Mouse (Mus musculus): Measurements from ENCODE around the gene Vil1. TPM values are rescaled to one million over a fixed set of nuclear protein-coding genes. Genes with fewer than 3 reads are reported as not detected.

Vil1 gene
- total RNA-seq, 2 experiments from 2014 or later = not detected

- ATAC-seq (replicated peaks; ENCODE audit: poor library complexity, severe bottlenecking) = peak; percentile 58
Observed at GRCm38 (mm10) chr1:74386714-74387385, 22.3 kb upstream of the Vil1 start.

DNA sequence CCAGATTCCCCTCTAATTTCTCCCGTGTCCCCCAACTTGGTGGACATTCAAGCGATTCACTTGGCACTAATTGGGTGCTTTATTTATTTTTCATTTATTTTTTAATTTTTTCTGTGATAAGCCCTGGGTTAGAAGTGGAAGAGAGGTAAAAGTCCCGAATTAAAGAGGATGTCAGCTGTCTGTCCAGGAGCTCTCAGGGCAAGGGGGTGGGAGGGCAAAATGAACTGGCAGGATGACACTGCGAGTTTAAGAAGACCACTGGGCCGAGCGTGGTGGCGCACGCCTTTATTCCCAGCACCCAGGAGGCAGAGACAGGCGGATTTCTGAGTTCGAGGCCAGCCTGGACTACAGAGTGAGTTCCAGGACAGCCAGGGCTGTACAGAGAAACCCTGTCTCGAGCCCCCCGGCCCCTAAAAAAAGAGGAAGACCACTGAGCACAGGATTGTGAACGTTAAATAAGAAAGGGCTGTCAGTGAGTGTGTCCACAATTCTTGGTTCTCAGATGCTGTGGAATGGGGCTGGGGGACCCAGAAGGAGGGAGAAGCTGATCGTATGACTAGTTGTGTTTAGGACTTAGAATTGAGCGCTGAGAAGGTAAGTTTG lies 21.7 kb upstream of the Vil1 start:
- no peak for ATAC-seq (replicated peaks; ENCODE audit: poor library complexity, severe bottlenecking)

GRCm38 (mm10) chr1:74388398-74388920 lies 20.7 kb upstream of the Vil1 start:
- ATAC-seq (replicated peaks; ENCODE audit: poor library complexity, severe bottlenecking) = no peak

DNA sequence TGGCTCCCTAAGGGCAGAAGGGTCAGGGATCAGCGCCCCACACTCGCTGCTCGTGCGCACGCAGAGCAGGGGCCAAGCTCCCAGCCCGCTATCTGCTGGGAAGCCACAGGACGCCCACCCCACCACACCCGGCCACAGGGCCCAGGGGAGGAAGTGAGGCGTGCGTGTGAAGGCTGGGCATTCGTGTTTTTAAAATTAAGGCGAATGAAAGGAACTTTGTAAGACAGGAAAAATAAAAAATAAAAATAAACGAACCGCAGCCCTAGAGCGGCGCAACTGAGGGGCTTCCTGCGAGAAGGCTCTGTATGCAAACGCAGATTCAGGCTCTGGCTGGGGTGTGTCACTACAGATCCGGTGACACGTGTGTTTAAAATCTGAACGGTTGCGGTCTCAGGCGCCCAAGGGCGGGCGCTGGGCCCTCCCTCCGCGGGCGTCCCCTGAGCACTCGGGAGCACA lies 19.3 kb upstream of the Vil1 start:
- peak; percentile 31 for ATAC-seq (replicated peaks; ENCODE audit: poor library complexity, severe bottlenecking)

GRCm38 (mm10) chr1:74390287-74390906 lies 18.8 kb upstream of the Vil1 start:
- no peak for ATAC-seq (replicated peaks; ENCODE audit: poor library complexity, severe bottlenecking)

GRCm38 (mm10) chr1:74390924-74391748 lies 18.0 kb upstream of the Vil1 start, which contains the start of gene Ctdsp1:
Gene Ctdsp1 (plus strand): TSS chr1:74391509.
- peak; percentile 56 for ATAC-seq (replicated peaks; ENCODE audit: poor library complexity, severe bottlenecking)

GRCm38 (mm10) chr1:74391844-74392441 lies 17.2 kb upstream of the Vil1 start:
- peak; percentile 33 for ATAC-seq (replicated peaks; ENCODE audit: poor library complexity, severe bottlenecking)

- ATAC-seq (replicated peaks; ENCODE audit: poor library complexity, severe bottlenecking) = no peak
Observed at GRCm38 (mm10) chr1:74392446-74392994, 16.7 kb upstream of the Vil1 start.

GRCm38 (mm10) chr1:74393010-74393409 lies 16.2 kb upstream of the Vil1 start:
- no peak for ATAC-seq (replicated peaks; ENCODE audit: poor library complexity, severe bottlenecking)

GRCm38 (mm10) chr1:74393697-74394096 lies 15.5 kb upstream of the Vil1 start:
- ATAC-seq (replicated peaks; ENCODE audit: poor library complexity, severe bottlenecking) = no peak

DNA sequence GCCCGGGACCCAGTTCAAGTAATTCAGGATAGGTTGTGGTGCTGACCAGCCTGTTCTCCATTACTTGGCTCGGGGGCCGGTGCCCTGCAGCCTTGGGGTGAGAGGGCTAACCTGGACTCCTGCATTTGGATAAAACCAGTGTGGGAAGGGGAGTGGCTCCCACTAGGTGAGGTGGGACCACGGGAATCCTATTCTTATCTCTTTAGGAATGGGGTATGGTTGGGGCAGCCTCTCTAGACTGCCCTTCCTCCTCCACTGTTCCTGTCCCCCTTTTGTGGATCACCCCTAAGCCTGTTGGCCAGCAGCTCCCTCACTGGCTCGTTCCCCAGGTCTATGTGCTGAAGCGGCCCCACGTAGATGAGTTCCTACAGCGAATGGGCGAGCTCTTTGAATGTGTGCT lies 14.9 kb upstream of the Vil1 start:
- ATAC-seq (replicated peaks; ENCODE audit: poor library complexity, severe bottlenecking) = no peak

DNA sequence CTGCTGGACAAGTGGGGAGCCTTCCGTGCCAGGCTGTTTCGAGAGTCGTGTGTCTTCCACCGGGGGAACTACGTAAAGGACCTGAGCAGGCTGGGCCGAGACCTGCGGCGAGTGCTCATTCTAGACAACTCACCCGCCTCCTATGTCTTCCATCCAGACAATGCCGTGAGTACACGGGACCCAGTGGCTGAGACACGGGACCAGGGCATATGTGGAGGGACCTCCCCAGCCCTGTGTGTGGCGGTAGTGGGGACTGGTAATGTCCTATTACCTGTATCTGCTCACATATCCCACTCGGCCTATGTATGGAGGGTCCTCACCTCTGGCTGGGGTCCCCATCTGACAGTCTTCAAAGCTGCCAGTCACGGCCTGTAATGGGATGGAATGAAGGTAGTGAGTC lies 14.3 kb upstream of the Vil1 start:
- ATAC-seq (replicated peaks; ENCODE audit: poor library complexity, severe bottlenecking) = no peak

- no peak for ATAC-seq (replicated peaks; ENCODE audit: poor library complexity, severe bottlenecking)
Observed at GRCm38 (mm10) chr1:74395290-74395689, 13.9 kb upstream of the Vil1 start.

DNA sequence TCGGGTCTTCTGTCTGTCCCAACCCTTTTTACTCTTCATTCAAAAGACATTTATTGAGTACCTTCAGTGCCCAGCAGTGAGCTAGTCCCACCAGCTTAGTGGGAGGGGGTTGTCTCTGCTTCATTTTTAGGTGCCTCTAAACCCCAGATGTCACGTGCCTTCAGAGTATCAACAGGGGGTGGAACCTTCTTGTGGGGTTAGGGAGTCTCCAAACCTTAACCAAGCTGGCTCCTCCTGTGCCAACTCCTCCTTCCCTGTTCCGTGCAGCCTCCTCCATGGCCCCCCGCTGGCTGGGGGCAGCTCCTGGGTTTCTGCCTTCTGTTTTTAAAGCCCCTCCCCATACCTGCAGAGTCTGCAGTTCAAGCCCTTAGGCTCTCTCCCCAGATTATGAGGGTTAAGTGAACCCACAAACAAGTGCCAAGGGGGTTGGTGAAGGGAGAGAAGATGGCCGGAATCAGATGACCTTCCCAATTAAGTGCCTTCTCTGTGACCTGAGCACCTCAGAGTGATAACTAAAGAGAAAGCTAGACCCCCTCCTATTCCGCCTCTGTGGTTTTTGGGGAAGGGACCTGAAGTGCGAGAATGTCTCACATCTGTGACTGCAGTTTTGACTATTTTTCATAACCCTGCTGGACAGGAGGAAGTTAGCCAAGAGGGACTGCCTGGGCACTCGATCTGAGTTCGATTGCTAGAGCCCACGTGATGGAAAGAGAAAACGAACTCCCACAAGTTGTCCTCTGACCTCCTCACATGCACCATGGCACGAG lies 12.5 kb upstream of the Vil1 start:
- peak; percentile 32 for ATAC-seq (replicated peaks; ENCODE audit: poor library complexity, severe bottlenecking)

DNA sequence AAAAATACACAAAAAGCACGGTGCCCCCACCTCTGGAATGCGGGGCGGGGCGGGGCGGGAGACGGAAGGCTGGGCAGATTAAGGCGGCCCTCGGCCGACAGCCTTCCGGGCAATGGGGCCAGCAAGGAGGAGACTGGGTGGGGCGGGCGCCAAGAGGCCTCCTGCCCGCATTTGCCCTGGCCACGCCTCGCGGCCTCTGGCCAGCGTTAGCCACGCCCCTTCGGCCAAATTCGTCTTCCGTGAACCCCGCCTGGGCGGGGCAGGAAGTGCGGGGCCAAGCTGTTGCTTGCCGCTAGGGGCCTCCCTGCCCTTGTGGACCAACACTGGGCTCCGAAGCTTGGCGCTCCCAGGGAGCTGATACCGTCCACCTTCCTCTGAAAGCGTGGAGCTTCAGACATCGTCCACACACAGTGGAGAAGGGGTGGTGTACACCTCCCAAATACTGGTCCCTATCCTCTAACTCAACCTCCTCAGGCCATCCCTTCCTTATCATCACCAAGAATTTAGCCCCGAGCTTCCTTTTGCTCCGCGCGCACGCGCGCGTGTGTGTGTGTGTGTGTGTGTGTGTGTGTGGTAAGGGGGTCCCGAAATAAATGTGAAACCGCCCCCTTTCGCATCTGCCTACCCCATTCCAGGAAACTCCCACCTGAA lies 11.8 kb upstream of the Vil1 start:
- ATAC-seq (replicated peaks; ENCODE audit: poor library complexity, severe bottlenecking) = peak; percentile 77

DNA sequence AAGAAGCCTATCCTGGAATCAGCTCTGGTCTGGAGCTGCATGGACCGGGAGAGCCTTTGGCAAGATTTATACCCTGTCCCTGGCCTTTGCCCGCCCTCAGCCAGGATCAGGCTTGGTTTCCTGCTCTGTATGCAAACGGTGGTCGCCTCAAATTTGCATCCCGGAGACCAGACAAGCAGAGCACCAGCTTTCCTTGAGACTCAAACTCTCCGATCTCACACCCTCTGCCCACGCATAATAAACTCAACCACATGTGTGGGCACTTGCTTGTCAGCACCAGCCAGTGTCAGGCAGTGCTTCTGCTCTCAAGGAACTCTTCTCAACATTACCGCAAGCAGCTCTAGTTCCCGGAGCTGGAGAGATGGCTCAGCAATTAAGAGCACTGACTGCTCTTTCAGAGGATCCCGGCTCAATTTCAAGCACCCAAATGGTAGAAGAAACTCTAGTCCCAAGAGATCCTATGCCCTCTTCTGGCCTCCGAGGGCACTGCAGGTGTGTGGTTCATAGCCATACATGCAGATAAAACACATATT lies 11.2 kb upstream of the Vil1 start:
- peak; percentile 33 for ATAC-seq (replicated peaks; ENCODE audit: poor library complexity, severe bottlenecking)

GRCm38 (mm10) chr1:74400531-74400930 lies 8.6 kb upstream of the Vil1 start:
- ATAC-seq (replicated peaks; ENCODE audit: poor library complexity, severe bottlenecking) = no peak

DNA sequence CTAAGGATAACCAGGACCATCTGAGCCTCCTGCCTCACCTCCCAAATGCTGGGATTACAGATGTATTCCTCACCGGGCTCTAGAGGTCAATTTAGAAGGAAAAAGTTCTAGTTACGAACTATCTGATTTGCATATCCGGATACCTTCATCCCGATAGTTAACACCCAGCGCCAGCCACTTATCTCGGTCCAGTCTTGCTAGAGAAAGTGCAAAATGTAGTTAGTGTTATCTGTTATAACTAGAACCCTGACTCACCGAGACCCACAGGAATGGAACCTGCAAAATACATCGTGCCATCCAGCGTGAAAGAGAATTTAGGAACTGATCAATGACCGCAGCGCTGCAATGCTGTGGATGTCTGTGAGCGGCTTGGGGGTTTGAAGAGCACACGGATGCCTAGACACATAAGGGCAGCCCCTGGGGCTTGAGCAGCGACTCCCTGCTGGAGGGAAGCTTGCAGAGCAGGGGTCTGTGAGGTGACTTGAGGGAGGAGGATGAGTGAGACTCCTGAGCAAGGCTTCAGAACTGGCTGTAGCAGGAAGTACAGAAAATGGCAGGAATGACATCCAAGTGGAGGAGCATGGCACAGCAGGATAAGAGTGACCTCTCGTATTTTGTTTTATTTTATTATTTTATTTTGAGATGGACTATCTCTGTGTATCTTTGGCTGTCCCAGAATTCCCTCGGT lies 8.0 kb upstream of the Vil1 start:
- ATAC-seq (replicated peaks; ENCODE audit: poor library complexity, severe bottlenecking) = no peak
